Mouse (Mus musculus) ES-Bruce4 (cell line): Measurements from ENCODE around the gene Cd300lf. TPM values are rescaled to one million over a fixed set of nuclear protein-coding genes. Genes with fewer than 3 reads are reported as not detected.

Experiments
- H3K27ac ChIP-seq: 2 replicates; pipeline ENCODE4 v1.5.1; 2012; ENCODE audit warnings: low read length, inconsistent platforms; ENCODE audit not compliant: insufficient read depth
- H3K27me3 ChIP-seq: 2 replicates; pipeline ENCODE4 v1.6.1; 2012; ENCODE audit warnings: mild to moderate bottlenecking, low read length, inconsistent platforms; ENCODE audit not compliant: control insufficient read depth, poor library complexity, insufficient read depth, severe bottlenecking
- H3K36me3 ChIP-seq: 2 replicates; pipeline ENCODE4 v1.6.1; 2012; ENCODE audit warnings: inconsistent platforms, mild to moderate bottlenecking, low read length, moderate library complexity; ENCODE audit not compliant: control insufficient read depth, poor library complexity, insufficient read depth, severe bottlenecking
- H3K4me1 ChIP-seq: one replicate; pipeline ENCODE4 v1.8.1; 2011; ENCODE audit warnings: low read length; ENCODE audit not compliant: control insufficient read depth, insufficient read depth
- H3K4me3 ChIP-seq: 2 replicates; pipeline ENCODE4 v1.5.1; 2011; ENCODE audit warnings: low read depth, mild to moderate bottlenecking, low read length
- H3K9ac ChIP-seq: 2 replicates; pipeline ENCODE4 v1.6.1; 2012; ENCODE audit warnings: low read depth, mild to moderate bottlenecking, inconsistent platforms; ENCODE audit not compliant: poor library complexity, severe bottlenecking
- H3K9me3 ChIP-seq: replicated peaks from 2 replicates; pipeline ENCODE4 v1.6.1; 2012; ENCODE audit warnings: mild to moderate bottlenecking, low read length, inconsistent platforms; ENCODE audit not compliant: control insufficient read depth, poor library complexity, insufficient read depth, severe bottlenecking
- CTCF ChIP-seq: IDR thresholded peaks from one replicate; pipeline ENCODE4 v1.8.1; 2011; ENCODE audit warnings: low read depth, low read length
- EP300 ChIP-seq: IDR thresholded peaks from 2 replicates; pipeline ENCODE4 v1.6.1; 2011; ENCODE audit warnings: low read depth, low read length; ENCODE audit not compliant: insufficient read depth
- POLR2A ChIP-seq: IDR thresholded peaks from one replicate; pipeline ENCODE4 v1.8.1; 2011; ENCODE audit warnings: low read length; ENCODE audit not compliant: insufficient read depth
- polyA plus RNA-seq: library from polyadenylated mRNA; stranded (reverse); fragments of >200 nt; gene quantifications from 2 replicates; pipeline ENCODE4 v1.2.4, GENCODE M21; 2011; ENCODE audit warnings: low read depth; ENCODE audit not compliant: missing spikeins, insufficient read depth, insufficient read length

The Cd300lf gene
- polyA plus RNA-seq, 1 experiment: 1.1 TPM

DNA sequence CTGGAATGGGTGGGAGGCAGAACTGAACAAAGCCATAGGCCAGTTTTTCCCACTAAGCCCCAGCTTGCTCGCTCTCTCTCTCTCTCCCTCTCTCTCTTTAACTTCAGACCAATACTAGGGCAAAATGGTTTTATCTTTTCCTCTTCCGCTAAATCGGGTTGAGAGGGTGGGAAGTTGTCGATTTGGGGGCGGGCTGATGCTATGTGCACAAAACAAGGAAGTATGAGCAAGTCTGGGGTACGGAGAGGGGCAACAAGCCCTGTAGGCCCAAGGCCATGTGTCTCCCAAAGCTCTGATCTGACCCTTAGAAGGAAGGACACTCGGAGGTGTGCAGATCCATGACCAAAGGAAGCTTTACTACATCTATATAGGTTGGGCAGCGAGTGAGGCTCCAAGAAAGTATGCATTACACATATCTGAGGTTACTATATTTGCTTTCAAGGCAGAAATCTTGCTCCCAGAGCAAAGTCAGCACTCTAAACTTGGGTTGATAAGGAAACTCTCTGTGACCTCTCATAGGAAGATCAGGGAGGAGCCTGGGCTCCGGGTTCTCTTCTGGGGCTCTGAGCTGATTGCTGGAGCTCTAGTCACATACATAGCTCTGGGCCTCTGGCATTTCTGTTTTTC is 27.9 kb upstream of the Cd300lf start:
- Histone ChIP-seq H3K27me3 (no peaks in the 10 kb centered on the region), H3K4me1 (peaks cover 4% of the 10 kb centered on the region)

DNA sequence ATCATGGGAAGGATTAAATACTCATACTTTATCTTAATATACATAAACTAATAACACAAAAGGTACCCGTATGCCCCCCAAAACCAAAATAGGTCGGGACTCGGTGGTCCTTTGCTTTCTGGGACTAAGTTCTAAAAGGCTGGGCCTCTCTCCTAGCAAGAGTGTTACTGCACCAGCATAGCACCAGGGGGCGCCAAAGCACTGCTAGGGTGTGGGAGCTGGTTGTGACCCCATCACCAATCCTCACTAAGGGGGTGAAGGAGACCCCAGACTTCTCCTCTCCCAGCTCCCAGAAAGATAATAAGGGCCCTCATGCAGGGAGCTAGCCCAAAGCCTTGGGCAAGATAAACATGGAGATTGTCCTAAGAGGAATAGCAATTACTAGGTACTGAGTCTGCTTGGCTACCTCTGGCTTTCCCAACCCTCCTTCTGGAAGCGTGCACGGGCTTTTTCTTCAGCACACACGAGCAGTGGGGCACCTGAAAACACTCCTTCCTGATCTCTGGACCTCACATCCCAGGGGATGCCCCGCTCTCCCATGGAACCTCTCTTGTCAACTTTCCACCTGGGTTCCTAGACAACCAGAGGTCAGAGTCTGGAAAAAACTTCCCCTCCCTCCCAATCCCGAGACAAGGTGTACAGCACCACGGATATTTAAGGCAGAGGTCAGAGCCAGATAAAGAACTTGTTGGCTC is 27.2 kb upstream of the Cd300lf start:
- Histone ChIP-seq H3K4me3 (no peak overlapping the region), H3K27me3 (no peaks in the 10 kb centered on the region), H3K36me3 (no peaks in the 10 kb centered on the region), H3K27ac (no peak overlapping the region), H3K4me1 (peaks cover 4% of the 10 kb centered on the region), H3K9ac (no peak overlapping the region), H3K9me3 (no peaks in the 10 kb centered on the region)
- TF ChIP-seq EP300: no peak
- peak; percentile 93 for TF ChIP-seq CTCF

More for the DNA sequence above, 27.9 kb upstream of the Cd300lf start:
- Histone ChIP-seq H3K27ac (no peak overlapping the region), H3K4me3 (no peak overlapping the region), H3K9me3 (no peaks in the 10 kb centered on the region), H3K9ac (no peak overlapping the region), H3K36me3 (no peaks in the 10 kb centered on the region)
- TF ChIP-seq CTCF (no peak), EP300 (no peak), POLR2A (no peak)

DNA sequence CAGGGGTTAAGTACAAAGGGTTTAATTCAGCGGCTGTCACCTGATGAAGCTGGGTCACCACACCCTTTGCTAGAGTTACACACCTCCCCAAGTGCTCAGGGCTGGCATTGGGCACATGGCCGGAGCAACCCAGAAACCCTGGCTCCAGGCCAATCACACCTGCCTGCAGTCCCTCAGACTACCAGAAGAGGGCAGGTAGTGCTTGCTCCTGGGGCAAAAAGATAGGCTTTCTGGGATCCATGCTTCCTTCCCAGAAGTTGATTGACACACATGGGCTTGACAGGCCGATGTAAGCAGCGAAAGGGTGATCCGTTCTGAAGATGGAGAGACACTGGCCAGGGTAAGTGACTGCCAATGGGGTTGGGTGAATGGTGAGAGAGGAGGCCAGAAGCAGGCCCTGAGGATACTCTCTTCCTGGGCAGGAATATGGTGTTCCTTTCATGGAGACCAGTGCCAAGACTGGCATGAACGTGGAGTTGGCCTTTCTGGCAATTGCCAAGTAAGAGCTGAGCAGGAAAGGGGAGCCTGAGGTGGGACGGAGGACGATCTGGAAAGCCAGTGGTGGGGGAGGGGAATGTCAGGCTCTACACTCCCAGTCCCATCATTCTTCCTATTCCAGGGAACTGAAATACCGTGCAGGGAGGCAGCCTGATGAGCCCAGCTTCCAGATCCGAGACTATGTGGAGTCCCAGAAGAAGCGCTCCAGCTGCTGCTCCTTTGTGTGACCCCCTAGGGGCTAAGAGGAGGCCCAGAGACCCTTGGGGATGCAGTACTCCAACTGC is 26.4 kb upstream of the Cd300lf start:
- Histone ChIP-seq H3K36me3 (no peaks in the 10 kb centered on the region), H3K4me3 (no peak overlapping the region), H3K9ac (no peak overlapping the region), H3K9me3 (no peaks in the 10 kb centered on the region), H3K27me3 (no peaks in the 10 kb centered on the region), H3K27ac (no peak overlapping the region), H3K4me1 (peaks cover 2% of the 10 kb centered on the region)
- peak; percentile 87 for TF ChIP-seq CTCF
- no peak for TF ChIP-seq POLR2A
- no peak for TF ChIP-seq EP300

DNA sequence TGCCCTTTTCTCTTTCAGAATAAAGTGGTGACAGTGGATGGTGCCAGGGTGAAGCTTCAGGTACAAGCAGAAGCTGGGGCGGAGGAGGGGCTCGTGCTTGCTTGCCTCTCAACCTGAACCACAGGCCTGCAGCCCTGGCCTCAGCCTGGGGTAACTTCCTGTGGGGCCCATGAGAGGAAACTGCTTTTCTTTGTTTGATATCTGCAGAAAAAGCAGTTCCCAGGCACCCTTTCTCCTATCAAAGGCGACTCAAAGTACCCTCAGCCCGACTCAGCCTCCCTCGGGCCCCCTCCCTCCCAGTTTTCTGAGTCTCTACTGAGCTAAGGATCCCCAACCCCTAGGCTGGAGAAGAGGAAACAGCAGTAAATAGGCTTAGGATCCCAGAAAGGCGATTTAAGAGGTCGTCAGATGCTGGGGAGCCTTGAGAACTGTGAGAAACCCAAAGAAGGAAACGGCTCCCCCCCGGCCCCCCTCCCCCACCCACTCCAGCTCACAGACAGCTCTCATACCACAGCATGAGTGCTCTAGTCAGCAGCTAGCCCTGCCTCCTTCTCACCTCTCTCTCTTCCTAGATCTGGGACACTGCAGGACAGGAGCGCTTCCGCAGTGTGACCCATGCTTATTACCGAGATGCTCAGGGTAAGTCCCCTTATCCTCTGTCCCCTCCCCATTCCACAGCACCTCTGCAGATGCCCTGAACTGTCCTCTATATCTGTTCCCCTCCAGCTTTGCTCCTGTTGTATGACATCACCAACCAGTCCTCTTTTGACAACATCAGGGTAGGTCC is 24.3 kb upstream of the Cd300lf start:
- H3K4me3 ChIP-seq: no peak overlapping the region
- no peak overlapping the region for H3K27ac ChIP-seq
- H3K4me1 ChIP-seq: peaks cover 2% of the 10 kb centered on the region
- TF ChIP-seq POLR2A: no peak
- TF ChIP-seq CTCF: no peak
- no peak for TF ChIP-seq EP300
- H3K9me3 ChIP-seq: no peaks in the 10 kb centered on the region
- H3K36me3 ChIP-seq: no peaks in the 10 kb centered on the region
- no peaks in the 10 kb centered on the region for H3K27me3 ChIP-seq
- no peak overlapping the region for H3K9ac ChIP-seq

DNA sequence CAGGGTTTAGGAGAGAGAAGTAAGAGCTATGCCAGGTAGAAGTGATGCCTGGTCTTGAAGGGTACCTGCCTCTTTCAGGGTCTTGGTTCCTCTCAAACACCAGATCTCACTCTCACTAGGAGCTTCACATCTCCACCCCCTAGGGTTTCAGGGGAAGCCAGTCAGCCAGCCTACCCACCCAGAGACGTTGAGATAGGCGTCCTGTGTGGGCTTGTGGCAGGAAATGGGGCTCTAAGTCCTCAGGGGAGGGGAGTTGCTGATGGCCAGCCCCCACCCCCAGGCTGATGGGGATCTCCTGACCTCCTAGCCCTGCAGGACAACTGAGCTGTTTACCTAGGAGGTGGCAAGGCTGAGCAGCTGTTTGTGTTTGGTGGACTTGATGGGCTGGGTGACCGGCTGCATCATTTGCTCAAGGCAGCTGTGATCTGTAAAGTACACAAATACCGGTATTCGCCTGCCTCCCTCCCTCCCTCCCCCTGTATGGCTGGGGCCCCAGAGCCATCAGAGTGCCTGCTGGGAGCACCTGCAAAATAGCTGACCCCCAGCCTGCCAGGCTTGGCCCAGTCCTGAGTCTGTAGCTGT is 21.4 kb upstream of the Cd300lf start:
- no peak for TF ChIP-seq EP300
- no peak for TF ChIP-seq CTCF
- no peak for TF ChIP-seq POLR2A

More for the DNA sequence above, 21.4 kb upstream of the Cd300lf start:
- no peaks in the 10 kb centered on the region for H3K36me3 ChIP-seq
- no peak overlapping the region for H3K4me3 ChIP-seq
- H3K27me3 ChIP-seq: no peaks in the 10 kb centered on the region
- no peak overlapping the region for H3K9ac ChIP-seq
- H3K9me3 ChIP-seq: no peaks in the 10 kb centered on the region
- H3K4me1 ChIP-seq: no peaks in the 10 kb centered on the region
- no peak overlapping the region for H3K27ac ChIP-seq
